Mouse (Mus musculus): Measurements from ENCODE around the gene Slc1a7.

Gene Slc1a7

DNA sequence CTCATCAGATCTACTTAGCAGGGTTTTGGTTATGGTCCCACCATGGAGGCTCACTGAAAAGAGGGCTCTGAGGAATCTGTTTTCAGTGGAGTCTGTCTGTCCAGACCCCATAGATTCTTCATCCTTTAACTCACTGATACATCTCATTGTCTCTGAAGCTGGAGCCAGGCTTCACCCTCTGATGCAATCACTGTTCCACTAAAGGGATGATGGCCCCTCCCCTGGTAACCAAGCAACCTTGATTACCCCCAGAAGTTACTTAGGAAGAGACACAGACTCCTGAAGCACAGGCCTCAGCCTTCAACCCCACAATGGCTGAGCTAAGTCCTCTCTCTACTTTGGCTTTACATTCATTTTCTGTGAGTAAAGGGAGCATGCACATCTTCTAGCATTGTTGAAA lies 1.6 kb downstream of the Slc1a7 start:
- no peak for DNase-seq (ENCODE audit: low spot score in 2 of 2)

GRCm38 (mm10) chr4:107971162-107971561 lies 3.0 kb downstream of the Slc1a7 start:
- no peak for DNase-seq (ENCODE audit: low spot score in 2 of 2)

- DNase-seq (ENCODE audit: low spot score in 2 of 2) = no peak
Measured at GRCm38 (mm10) chr4:107974527-107974926, 6.4 kb downstream of the Slc1a7 start.

GRCm38 (mm10) chr4:107975004-107975403 lies 6.9 kb downstream of the Slc1a7 start:
- DNase-seq (ENCODE audit: low spot score in 2 of 2) = no peak

GRCm38 (mm10) chr4:107977593-107977992 lies 9.5 kb downstream of the Slc1a7 start:
- DNase-seq (ENCODE audit: low spot score in 2 of 2) = no peak

- no peak for DNase-seq (ENCODE audit: low spot score in 2 of 2)
Measured at GRCm38 (mm10) chr4:107979530-107979929, 11.4 kb downstream of the Slc1a7 start.

DNA sequence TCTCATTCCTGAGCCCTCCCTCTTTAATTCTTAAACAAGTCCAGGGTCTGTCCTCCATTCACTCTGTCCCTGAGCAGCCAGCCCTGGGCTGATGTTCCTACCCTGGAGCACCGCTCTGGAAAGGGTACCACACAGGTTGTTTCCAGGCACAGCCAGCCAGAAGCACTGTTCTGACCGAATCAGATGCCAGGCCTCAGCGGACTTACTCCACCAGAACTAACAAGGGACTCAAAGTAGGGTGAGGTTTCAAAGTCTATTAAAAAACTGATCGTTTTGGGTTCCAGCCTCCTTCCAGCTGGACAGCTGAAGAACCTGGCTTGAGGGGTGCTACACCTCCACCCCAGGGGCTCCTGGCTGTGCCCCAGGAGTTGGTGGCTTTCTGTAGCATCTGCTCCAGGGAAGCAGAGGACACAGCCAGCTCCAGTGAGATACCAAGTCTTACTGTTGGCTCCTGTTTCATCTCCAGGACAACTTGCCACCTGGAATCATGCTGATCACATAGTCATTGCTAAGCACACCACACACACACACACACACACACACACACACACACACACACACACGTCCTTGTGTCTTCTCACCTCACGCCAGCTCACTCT lies 12.0 kb downstream of the Slc1a7 start:
- DNase-seq (ENCODE audit: low spot score in 2 of 2) = no peak

- no peak for DNase-seq (ENCODE audit: low spot score in 2 of 2)
Measured at GRCm38 (mm10) chr4:107983717-107984116, 15.6 kb downstream of the Slc1a7 start.

- DNase-seq (ENCODE audit: low spot score in 2 of 2) = peak; percentile 47 to 48
Measured at GRCm38 (mm10) chr4:107984282-107984981, 16.3 kb downstream of the Slc1a7 start.

DNA sequence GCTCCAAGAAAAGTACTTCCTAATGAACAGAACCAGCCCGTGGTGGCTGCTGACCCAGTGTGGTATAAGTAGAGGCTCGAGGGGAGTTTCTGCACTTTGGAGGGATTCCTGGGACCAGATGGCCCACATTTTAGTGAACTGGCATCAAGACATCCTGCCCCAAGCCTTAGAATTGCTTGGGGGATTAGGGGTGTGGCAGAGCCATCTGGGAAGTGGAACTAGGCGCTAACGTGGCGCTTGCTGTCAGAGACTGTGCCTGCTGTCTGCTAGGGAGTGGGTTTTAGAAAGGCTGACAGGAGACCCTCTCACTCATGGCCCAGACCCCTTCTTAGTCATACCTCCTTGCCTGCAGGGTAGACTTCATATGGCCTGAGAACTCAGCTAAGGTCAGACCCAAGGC lies 17.7 kb downstream of the Slc1a7 start:
- DNase-seq (ENCODE audit: low spot score in 2 of 2) = no peak

GRCm38 (mm10) chr4:107986386-107987168 lies 18.4 kb downstream of the Slc1a7 start:
- DNase-seq (ENCODE audit: low spot score in 2 of 2) = no peak

- no peak for DNase-seq (ENCODE audit: low spot score in 2 of 2)
Measured at GRCm38 (mm10) chr4:107988931-107989330, 20.8 kb downstream of the Slc1a7 start.

DNA sequence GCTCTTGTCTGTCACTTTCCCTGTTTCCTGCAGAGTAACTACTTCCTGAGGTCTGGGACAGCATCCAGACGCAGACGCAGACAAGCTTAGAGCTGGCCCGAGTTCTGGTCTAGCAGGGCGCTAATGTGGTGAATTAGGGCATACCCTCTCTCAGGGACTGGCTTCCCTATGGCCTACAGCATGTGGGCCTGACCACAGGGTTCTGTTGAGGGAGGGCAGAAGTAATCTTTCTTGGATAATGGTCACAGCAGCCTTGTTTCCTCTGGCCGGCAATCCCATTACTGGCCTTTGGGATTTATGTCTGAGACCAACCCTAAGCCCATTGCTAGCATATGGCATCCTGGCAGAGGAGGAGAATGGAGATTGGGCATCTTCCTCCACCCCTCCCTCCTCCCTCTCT lies 22.7 kb downstream of the Slc1a7 start:
- no peak for DNase-seq (ENCODE audit: low spot score in 2 of 2)

- DNase-seq (ENCODE audit: low spot score in 2 of 2) = no peak
Measured at GRCm38 (mm10) chr4:107991879-107992278, 23.7 kb downstream of the Slc1a7 start.

- DNase-seq (ENCODE audit: low spot score in 2 of 2) = no peak
Measured at GRCm38 (mm10) chr4:107995011-107995410, 26.9 kb downstream of the Slc1a7 start.

DNA sequence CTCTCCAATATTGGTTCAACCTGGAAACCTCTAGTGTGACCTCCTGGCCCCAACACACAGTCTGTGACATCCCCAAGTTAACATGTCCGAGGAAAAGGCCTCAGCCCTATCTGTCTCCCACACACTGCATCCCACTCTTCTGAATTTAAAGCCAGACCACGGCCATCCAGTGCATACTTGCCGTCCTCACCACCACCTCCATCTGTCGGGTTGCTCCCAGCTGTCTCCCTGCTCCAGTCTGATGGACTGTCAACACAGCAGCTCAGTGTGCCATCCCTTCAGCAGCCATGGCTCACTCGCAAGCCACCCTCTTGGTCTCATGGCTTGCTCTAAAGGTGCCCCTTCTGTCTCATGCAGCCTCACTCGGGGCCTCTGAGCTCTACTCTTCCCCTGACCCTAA lies 27.6 kb downstream of the Slc1a7 start:
- no peak for DNase-seq (ENCODE audit: low spot score in 2 of 2)

GRCm38 (mm10) chr4:107996418-107996986 lies 28.4 kb downstream of the Slc1a7 start:
- DNase-seq (ENCODE audit: low spot score in 2 of 2) = no peak

DNA sequence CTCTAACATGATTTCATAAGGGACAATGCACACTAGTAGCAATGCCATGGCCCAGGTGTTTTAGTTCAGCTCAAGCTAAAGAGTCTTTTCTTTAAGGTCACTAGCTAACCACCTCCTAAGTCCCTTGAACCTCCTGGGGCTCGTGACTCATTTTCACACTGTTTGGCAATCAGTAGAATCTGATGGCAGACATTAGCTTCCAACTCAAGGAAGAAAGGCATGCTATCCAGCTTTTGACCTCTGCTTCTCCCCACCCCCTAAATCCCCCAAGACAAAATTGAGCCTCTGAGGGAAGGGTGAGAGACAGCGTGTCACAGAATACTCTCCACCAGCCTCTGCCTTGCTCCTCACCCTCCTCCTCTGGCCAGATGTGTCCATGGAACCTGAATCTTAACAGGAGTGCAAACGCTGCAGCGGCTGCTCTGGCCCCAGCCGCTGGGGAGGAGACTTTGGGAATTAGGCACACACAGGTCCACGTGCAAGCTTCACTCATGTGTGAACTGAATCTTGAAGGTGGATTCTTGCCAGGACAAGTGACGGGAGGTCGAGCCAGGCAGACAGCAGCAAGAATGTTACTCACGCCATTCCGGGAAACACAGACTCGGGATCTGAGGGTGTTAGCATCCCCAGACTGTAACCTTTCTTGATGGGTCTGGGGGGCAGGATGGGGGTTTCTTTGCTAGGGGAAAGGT lies 30.7 kb downstream of the Slc1a7 start:
- DNase-seq (ENCODE audit: low spot score in 2 of 2) = no peak

DNA sequence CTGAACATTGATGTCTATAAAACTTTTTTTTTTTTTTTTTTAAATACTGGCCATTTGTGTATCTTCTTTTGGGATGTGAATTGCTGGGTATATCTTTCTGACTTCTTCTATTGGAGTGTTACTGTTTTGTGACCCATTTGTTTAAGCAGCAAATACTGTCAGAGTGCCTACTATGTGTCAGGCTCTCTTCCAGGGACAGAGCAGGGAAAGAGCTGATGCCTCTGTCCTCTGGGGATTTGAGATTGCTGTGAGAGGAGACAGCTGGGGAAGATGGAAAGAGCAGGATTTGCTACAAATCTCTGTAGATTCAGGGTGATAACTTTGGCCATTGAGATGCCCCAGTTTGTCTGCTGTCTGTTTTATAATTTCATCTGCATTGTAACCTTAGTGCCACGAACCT lies 31.2 kb downstream of the Slc1a7 start:
- no peak for DNase-seq (ENCODE audit: low spot score in 2 of 2)

- DNase-seq (ENCODE audit: low spot score in 2 of 2) = no peak
Measured at GRCm38 (mm10) chr4:108005328-108005727, 37.2 kb downstream of the Slc1a7 start.

DNA sequence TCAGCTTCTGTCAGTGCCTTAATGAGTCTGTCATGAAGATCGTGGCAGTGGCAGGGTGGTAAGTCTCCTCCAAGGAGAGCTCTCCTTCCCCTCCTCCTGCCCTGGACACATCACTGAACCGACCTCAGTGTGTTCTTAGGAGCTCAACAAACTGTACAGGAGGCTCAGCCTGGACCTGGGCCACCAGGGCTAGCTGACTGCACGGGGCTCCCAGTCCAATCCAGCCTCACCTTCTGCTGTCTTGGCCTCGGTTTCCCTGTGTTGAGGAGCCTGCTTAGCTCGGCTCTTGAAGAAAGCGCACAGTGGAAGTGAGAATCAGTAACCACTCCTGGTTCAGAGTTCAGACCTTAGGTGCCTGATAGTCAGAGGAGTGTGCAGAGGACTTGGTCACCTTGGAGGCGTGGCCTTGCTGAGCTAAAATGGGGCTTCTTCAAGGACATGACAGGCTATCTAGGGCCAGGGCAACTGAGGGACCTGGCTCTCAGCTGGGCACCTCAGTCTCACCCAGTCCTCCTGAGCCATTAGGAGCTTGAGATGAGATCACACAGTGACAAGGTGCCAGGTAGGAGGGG lies 39.5 kb downstream of the Slc1a7 start:
- DNase-seq (ENCODE audit: low spot score in 2 of 2) = no peak

- DNase-seq (ENCODE audit: low spot score in 2 of 2) = no peak
Measured at GRCm38 (mm10) chr4:108008541-108008940, 40.4 kb downstream of the Slc1a7 start.
